Mouse (Mus musculus) left cerebral cortex, adult 11 months (tissue): ENCODE data around the gene Mical2.

Experiments
- DNase-seq: peaks from one replicate; pipeline ENCODE4 v3.0.0; 2022; ENCODE audit warnings: low spot score

Gene Mical2

DNA sequence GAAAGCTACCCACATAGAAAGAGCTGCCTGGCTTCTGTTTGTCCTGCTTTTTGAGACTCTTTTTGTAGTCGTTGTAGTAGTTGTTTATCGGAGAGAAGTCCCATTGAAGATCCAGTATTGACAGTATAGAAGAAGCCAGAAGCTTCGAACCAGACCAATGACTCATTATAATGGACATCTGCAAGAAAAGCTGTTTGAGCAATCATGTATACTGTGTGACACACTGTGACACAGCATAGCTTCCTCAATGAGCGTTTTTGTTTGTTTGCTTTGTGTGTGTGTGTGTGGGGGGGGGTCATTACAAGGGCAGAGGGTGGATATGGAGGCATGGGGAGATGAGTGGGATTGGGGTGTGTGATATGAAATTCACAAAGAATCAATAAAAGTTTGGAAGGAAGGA lies 53.0 kb downstream of the Mical2 start:
- DNase-seq = no peak

DNA sequence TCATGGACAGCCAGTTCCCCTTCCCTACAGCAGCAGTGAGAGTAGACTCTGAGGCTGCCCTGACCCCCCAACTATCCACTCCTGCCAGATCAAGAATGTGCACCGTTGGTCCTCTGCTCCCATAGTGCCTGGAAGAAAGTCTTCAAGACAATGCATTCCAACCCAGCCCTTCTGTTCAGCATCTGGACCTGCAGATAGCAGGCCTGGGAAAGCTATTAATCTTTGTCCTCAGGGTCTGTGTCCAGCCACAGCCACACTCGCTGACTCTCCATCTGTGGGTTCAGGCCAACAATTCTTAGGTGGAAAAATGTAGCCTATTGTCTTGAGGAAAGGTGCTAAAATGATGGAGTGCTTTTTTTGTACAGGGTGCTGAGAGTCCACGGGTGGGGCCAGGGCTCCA lies 54.8 kb downstream of the Mical2 start:
- DNase-seq = no peak

DNA sequence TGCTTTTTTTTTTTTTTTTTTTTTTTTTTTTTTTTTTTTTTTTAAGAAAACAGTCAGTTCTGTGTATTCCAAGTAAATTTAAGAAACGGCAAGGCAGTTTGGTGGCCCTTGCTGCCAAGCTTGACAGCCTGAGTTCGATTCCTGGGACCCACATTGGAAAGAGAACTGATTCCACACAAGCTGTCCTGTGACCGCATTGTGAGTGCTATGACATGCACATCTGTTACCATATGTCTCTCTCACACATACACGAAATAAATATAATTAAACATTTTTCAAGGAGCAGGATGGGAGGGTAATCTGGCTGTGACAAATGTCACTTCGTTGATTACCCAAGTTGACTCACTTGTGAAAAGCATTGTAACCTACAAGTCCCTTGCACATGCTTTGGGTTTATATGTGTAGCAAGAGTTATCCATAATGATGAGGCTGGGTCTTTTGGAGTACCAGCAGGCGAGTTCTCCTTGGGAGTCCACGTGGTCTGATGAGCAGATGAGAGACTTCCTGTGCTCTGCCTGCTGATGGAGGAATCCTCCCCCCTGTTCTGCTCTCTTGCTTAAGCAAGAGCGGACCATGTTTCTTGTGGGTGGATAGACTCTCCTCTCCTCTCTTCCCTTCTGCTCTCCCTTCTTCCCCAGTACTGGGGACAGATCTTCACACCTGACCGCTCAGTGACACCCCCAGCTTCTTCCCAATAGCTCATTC lies 58.1 kb downstream of the Mical2 start:
- no peak for DNase-seq

DNA sequence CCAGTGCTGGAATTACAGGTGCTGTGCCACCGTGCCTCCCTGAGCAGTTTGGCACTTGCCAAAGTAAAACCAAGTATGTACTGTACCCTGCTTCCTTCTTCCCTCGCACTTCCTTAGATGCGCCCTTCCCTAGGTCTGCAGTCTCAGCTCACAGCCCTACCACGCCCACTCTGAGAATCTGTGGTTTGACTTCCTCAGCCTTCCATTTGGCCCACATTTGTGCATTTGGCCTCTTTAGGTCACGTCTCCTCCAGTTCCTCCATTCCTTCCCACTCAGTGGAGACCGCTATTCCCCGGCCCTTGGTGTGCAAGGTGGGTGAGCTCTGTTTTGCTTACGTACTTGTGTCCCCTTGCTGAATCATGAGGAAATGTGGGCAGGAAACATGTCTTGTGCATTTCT lies 59.9 kb downstream of the Mical2 start:
- DNase-seq = no peak

DNA sequence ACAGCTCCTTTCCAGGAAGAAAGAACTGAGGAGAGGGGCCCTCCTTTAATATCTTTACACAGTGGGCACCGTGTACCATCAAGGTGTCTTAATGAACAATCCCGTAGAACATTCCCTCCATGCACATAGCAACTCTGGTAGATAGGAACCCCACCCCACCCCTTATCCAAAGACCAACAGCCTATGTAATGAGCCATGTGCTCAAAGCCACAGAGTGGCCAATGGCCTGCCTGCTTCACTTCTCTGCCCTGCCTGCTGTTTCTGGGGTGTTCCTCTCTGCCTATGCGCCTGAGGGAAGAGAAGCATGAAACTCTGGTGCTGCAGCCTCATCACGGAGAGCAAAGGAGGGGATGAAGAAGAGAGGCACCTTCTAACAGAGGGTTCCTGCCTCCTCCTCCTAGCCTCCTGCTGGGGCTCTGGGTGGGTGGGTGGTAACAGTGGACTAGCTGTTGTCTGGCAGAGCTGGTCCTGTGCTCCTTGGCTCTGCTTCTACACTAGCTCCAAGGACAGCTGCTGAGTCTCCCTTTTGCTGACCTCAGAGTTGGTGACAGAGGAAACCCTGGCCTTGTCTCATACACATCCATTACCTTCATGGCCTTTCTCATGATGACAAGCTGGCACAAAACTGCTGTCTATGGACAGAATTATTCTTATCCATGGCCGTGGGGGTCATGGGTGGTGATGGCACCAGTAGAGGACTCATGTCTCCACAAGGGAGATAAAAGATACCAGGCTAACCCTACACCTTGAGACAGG lies 62.9 kb downstream of the Mical2 start:
- DNase-seq = no peak

DNA sequence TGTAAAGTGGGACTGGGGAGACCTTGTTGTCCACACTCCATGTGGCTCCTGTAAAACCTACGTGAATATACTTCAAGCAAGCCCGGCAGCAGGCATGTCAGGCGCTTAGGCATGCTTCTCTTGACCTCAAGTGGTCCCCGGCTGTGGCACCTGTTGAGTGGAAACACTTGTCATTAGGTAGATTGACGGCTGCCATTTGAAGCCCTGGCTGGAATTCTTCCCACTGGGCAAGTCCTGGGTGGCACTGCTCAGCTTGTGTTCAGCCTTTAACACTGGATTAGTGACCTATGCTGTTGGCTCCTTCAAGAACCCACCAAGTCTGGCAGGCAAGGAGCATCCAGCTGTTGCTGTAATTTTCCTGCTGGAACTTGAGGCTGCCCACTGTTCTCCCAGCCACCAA lies 63.9 kb downstream of the Mical2 start:
- no peak for DNase-seq

DNA sequence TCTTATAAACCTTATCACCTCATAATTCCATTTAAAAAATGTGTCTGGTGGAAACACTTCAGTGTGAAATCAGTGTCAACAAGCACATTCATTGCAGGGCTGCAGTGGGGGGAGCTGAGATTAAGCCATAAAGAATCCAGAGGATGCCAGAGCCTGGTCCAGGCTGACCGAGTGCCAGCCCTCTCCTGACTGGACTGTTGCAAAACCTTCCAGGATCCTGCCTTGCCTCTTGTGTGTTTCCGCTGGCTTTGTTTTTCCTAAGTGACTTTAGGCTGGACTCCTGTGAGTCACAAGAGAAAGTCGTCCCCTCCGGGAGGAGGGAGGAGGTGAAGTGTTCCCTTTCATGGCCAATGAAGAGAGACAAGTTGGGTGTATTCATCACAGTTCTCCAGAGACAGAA lies 64.3 kb downstream of the Mical2 start:
- no peak for DNase-seq

DNA sequence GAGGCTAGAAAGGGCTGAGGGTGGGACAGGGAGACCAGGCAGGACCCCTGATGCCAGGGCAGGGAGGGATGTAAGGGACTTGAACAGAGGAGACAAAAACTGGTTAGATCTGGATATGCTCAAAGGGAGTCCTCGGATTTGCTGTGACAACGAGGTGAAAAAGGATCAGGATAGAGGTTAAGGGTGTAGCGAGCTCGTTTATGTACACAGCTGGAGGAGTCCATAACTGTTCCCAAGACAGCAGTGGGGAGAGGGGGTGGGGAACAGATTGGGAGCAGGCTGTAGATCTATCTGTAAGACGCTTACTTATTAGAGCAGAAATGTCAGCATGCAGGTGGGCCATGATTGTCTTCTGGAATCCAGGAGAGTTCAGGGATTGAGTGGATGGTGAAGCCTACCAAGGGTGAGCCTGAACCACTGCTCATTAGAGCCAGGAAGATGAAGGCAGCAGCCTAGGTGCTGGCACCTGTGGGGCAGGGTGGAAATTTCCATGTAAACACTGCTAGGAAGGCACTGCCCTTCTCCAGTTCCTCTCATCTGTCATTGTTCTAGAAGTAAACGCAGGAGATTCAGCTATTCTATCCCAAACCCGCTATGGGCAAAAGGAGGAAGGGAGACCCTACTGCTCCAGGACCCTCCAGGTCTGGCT lies 67.9 kb downstream of the Mical2 start:
- DNase-seq = no peak

DNA sequence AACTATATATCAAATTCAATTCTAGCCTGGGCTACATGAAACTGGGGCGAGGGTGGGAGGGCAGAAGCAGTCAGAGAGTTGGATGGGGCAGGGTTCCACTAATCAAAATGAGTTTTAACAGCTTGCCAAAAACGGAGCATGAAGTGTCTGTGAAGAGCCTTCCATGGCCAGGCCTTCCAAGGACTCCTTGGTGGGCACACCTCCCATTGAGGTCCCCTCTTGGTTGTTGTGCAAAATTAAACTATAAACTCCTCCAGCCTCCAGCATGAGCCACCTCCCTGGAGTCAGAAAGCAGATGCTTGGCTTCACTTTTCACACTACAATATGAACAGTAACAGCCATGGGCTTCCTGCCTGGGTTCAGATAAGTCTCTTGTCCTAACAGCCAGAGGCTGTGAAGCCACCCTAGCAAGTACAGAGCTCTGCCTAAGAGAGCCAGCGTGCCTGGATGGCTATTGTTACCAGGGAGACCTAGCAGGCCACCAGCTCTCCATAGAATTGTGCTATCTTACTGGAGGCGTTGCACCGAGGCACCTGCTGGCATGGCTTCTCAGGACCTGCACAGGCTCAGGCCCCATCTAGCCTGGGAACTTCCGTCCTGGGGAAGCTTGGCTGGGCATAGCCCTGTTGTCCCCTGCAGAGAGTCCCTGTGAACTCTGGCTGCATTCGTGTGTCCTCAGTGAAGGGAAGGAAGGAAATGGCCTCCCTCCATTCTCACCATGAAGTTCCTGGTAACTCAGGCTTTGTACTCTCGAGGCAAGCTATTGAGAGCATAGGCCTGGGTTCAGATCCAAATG lies 70.0 kb downstream of the Mical2 start:
- DNase-seq = no peak

DNA sequence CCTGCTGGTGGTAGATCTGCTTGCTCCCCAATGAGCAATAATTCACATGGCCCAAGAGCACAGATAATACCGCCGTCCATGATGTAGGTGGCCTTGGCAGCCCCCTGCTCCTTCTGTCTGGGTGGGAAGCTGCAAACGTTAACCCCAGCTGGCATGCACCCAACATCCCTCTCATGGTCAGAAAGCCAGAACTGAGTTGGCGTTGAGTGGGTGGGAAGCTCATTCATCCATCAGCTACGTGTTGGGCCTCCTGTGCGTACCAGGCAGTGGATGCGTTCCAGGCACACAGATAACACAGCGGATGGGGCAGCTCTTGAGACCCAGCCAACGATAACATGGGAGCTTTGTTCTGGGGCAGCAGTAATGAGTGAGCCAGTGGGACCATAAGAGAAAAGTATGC lies 72.4 kb downstream of the Mical2 start:
- no peak for DNase-seq

DNA sequence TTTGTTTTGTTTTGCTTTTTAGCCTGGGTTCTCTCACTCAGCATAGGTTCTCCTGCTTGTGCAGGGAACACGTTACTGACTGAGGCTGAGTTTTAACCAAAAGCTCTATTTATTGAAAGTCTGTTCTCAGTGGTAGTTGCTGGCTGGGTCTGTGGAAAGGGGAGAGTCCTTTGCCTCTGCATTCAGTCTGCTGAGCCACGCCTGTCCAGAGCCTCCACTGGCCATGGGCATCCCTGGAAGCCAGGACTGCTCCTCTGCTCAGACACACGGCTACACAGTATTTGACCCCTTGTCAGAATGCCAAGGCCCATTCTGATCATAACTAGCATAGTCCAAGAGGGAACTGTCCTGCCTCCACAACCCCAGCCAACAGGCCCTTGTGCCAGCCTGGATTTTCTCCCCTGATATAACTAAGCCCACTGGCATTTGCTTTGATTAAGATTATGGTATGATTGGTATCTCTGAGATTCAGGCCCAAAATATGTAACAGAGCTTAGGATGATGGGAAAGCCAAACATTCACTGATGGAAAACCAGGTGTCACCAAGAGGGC lies 73.3 kb downstream of the Mical2 start:
- DNase-seq = no peak

DNA sequence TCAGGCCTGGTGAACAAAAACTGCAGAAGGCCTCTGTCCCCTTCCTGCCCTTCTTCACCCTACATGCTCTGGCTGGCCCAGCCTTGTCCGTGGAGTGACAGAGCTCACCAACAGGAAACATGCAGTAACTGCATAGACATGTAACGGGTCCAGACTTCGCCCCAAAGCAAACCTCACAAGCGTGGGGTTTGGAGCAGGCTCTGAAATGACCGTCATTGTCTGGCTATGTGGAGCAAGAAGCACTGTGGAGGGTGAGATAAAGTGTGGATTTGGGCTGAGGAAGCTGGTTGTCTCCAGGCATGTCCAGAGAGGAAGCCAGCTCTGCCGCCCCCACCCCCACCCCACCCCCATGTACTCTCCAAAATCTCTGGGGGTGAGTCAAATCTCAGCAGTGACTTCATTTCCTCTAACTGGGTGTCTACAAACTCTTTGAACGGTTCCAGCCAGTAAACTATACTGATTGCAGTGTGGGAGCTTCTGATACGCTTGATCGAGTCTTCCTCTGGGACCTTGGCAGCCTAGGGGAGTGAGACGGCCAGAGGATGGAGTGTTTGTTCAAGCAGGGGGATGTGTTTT lies 74.0 kb downstream of the Mical2 start:
- DNase-seq = no peak

DNA sequence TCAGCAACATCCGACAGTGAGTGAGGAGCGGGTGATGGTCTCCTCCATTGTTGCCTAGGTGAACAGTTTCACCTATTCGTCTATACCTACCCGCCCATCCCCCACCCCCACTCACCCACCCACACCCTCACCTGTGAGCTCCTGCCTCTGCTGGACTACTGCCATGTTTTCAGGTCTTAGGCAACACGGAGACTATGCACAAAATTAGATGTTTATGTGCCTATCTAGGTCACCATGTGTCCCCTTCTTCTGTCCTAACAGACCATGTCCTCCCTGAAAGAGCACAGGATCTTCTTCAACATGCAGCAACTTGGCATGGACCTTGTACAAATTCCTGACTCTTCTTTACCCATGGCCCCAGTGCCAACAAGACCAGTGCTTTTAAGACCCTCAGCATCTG lies 74.5 kb downstream of the Mical2 start:
- DNase-seq = no peak

DNA sequence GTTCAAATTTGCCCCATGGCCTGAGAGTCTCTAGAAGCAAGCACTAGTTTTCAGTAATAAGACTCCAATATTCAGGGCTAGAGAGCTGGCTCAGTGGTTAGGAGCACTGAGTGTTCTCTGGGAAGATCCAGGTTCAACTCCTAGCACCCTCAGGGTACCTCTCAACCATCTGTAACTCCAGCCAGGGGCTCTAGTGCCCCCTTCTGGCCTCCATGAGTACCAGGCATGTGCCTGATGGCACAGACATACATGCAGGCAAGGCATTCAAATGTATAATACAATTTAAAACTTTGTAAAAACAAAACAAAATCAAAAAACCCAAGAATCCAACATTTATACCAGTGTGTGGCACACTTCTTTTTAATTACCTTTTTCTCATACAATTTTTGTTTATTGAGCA lies 75.4 kb downstream of the Mical2 start:
- no peak for DNase-seq

DNA sequence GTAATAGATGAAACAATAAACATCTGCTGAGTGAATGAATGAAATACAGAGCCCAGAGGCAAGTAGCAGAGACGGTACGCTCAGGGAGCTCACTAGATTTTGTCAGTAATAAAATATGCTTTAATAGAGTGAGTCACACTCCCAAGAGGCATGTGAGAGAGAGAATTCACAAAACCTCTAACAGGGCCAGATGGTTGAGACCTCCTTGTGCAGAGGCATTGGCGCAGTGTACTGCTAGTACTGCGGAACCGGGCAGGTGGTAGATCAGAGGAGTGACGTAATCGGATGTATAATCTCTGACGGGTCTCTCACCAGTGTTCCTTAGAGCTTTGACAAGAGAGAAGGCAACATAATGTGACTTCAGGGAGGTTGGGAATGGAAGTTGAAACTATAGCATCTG lies 78.7 kb downstream of the Mical2 start:
- no peak for DNase-seq

DNA sequence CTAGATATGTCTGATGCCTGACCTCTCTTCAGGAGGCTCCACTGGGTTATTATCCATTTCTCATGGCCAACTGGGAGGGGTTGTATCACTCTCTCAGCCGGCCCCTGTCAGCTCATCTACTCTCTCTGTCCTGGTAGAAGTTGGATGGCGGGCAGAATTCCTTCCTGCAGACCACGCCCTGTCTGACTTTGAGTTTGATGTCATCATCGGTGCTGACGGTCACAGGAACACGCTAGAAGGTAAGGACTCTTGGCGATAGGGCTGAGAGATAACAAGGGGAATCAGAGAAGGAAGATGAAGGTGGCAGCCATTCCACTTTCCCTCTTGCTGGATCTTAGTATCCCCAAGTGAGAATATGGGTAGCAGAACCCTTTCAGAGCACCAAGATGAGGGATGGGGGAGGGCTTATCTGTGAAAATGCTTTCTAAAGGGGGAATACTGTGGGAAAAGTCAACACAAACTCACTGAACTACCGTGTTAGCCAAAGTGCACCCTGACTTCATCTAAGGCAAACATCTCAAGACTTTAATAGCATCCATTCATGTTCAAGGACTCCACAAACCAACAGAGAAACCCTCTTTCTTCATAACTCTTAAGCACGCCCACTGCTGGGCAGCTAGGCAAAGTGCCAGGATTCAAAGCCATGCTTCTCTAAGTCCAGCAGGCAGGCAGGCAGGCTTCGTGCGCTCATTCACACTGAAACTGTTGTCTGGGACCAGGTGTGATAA lies 83.8 kb downstream of the Mical2 start:
- DNase-seq = no peak

DNA sequence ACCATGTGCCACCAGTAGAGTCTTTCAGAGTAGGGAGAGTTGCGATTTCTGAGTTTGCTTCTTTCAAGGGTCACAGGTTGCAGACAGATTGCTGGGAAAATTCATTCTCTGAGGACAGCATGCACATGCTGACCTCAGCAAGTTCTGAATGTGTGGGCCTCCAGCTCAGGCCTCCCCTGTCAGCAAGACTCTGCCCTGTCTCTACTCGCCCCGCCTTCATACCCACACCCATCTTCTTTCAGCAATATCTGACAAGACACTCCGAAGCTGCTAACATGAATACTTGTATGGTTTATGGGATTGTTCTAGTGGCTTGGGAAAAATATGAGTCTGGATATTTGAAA lies 84.3 kb downstream of the Mical2 start:
- no peak for DNase-seq

DNA sequence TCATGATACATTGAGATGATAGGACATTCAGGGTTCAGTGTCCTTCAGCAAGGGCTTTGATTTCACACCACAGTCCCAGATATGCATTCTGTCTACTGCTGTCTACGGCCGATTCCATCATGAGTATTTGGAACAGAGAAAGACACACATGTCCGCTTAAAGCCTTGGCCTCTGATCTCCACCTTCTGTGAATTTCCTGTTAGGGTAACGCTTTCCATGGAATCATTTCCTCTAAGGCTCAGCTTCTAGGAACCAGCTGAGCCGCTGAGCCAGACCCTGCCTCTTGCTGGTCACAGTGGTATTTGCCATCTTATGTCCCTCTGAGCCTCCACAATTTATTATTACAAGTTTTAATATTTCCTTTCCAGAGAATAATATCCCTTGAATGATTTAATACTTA lies 87.6 kb downstream of the Mical2 start:
- DNase-seq = no peak

DNA sequence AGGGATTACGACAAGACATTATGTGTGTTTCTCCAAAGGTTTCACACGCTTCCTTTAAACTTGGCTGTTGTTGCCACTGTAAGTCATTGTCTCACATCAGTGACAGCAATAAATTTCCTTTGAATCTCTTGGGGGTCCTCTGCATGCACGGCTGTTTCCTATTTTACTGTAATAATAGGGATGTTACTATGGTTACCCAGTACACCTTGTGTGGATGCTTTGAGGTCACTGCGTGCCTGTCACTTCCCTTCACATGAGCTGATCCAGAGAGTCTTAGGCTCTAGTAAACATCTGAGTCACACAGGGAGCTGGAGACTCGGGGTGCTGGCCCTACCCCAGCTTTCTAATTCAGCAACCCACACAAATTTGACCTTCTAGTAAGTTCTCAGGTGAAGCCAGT lies 88.0 kb downstream of the Mical2 start:
- no peak for DNase-seq

DNA sequence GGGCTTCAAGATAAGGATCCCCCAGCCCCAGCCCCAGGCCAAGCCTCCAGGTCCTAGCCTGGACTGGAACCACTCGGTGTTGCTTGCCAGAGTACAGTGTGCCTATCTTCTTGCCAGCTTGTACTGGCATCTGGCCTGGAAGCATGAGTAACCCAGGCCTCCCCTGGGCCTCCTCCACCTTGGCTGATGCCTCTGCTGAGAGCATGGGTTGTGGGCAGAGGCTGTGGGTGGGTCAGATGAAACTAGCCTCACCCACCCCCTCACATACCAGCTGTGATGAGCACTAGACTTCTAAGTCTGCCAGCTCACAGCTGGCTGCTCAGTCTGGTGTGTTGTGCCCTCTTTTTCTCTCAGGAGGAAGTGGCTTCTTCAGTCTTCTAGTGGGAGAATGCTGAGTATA lies 90.6 kb downstream of the Mical2 start:
- peak; percentile 59 for DNase-seq

DNA sequence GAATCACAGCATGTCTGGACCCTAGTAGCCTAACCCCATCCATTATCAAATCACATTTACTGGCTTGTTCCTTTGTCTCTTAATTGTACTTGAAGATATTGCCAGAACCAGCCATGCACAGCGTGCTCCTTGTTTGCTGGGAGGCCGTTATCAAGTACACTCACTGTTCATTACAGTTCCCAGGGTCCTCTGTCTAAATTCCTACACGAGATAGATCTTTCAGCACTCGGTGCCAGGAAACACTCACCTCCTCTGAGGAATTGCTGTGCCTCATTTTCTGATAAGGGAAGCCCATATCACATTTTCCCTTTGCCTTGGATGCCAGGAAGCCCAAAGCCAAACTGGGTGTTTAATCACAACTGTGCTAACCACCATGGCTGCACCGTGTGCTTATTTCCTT lies 91.8 kb downstream of the Mical2 start:
- no peak for DNase-seq
